Mouse (Mus musculus) heart, embryonic 11.5 days (tissue): Measurements from ENCODE around the gene Fosb. TPM values are rescaled to one million over a fixed set of nuclear protein-coding genes. Genes with fewer than 3 reads are reported as not detected.

Experiments
- ATAC-seq: fragments of 200-750 bp; cut with Nextera tagmentation; replicated peaks from 2 replicates; pipeline ENCODE4 v1.8.0; 2017; ENCODE audit warnings: moderate library complexity; ENCODE audit not compliant: insufficient number of reproducible peaks, low FRiP score, low TSS enrichment
- H3K27ac ChIP-seq: fragments of 300-500 bp; sonication (generic); 2 replicates; pipeline ENCODE4 v1.5.1; 2014; ENCODE audit warnings: mild to moderate bottlenecking, low read depth, low read length
- H3K27me3 ChIP-seq: fragments of 300-500 bp; sonication (generic); 2 replicates; pipeline ENCODE4 v1.6.1; 2014; ENCODE audit warnings: mild to moderate bottlenecking, low read length, mixed read lengths; ENCODE audit not compliant: control insufficient read depth, insufficient read depth
- H3K36me3 ChIP-seq: fragments of 300-500 bp; sonication (generic); 2 replicates; pipeline ENCODE4 v1.6.1; 2014; ENCODE audit warnings: mild to moderate bottlenecking, low read length, moderate library complexity, mixed read lengths; ENCODE audit not compliant: control insufficient read depth, insufficient read depth
- H3K4me1 ChIP-seq: fragments of 300-500 bp; sonication (generic); 2 replicates; pipeline ENCODE4 v1.6.1; 2014; ENCODE audit warnings: low read length; ENCODE audit not compliant: control insufficient read depth, insufficient read depth
- H3K4me2 ChIP-seq: fragments of 300-500 bp; sonication (generic); 2 replicates; pipeline ENCODE4 v1.6.1; 2014; ENCODE audit warnings: mild to moderate bottlenecking, moderate library complexity
- H3K4me3 ChIP-seq: fragments of 300-500 bp; sonication (generic); 2 replicates; pipeline ENCODE4 v1.5.1; 2014; ENCODE audit warnings: low read depth, low read length
- H3K9ac ChIP-seq: fragments of 300-500 bp; sonication (generic); 2 replicates; pipeline ENCODE4 v1.6.1; 2014; ENCODE audit warnings: mild to moderate bottlenecking, low read depth, low read length, moderate library complexity
- H3K9me3 ChIP-seq: fragments of 300-500 bp; sonication (generic); replicated peaks from 2 replicates; pipeline ENCODE4 v1.6.1; 2016; ENCODE audit warnings: low read length; ENCODE audit not compliant: control insufficient read depth
- WGBS: fragments of 180-500 bp; shearing (Covaris S2); extraction: QIAGEN DNeasy Blood & Tissue Kit; methylation state at CpG from one replicate; pipeline ENCODE4 v1.1.7; 2014; ENCODE audit not compliant: insufficient replicate concordance; 5-methylcytosine and 5-hydroxymethylcytosine counted together
- polyA plus RNA-seq: library from polyadenylated mRNA; unstranded; fragments of >200 nt; fragmentation: Nextera tagmentation; extraction: Ambion mirVana; gene quantifications from 2 replicates; pipeline ENCODE4 v1.2.1, GENCODE M21; 2014

Gene Fosb
- polyA plus RNA-seq, 1 experiment from 2014 or later = 0.17 TPM

GRCm38 (mm10) chr7:19258336-19258735 lies 51.5 kb downstream of the Fosb start:
- Histone ChIP-seq H3K27ac (no peak overlapping the region), H3K4me2 (no peak overlapping the region), H3K4me3 (no peak overlapping the region), H3K36me3 (peaks cover 52% of the 10 kb centered on the region), H3K4me1 (no peaks in the 10 kb centered on the region), H3K9ac (no peak overlapping the region), H3K27me3 (no peaks in the 10 kb centered on the region), H3K9me3 (no peaks in the 10 kb centered on the region)
- no peak for ATAC-seq
- WGBS = 76% methylated on average over 3 of the region's 3 CpGs

- WGBS = 47% methylated on average over 11 of the region's 11 CpGs
- Histone ChIP-seq H3K9me3 (no peaks in the 10 kb centered on the region), H3K4me3 (no peak overlapping the region), H3K9ac (no peak overlapping the region), H3K4me2 (peak overlapping the region; percentile 5; the same call in 1 of the 2 replicates), H3K36me3 (peaks cover 46% of the 10 kb centered on the region), H3K4me1 (no peaks in the 10 kb centered on the region), H3K27me3 (no peaks in the 10 kb centered on the region), H3K27ac (0 out of 2 replicates have a peak overlapping the region, but pooled peaks have one; percentile 8)
- peak; percentile 80 for ATAC-seq
Observed at GRCm38 (mm10) chr7:19257390-19258022, 52.3 kb downstream of the Fosb start.

GRCm38 (mm10) chr7:19256567-19256966 lies 53.3 kb downstream of the Fosb start:
- H3K9ac ChIP-seq = no peak overlapping the region
- H3K27ac ChIP-seq = no peak overlapping the region
- no peaks in the 10 kb centered on the region for H3K9me3 ChIP-seq
- no peak overlapping the region for H3K4me3 ChIP-seq
- no peaks in the 10 kb centered on the region for H3K4me1 ChIP-seq
- ATAC-seq = no peak
- 80% methylated on average over 7 of the region's 7 CpGs for WGBS
- no peak overlapping the region for H3K4me2 ChIP-seq
- H3K27me3 ChIP-seq = no peaks in the 10 kb centered on the region
- peaks cover 37% of the 10 kb centered on the region for H3K36me3 ChIP-seq

- 85% methylated on average over 17 of the region's 17 CpGs for WGBS
- Histone ChIP-seq H3K4me2 (no peak overlapping the region), H3K4me3 (no peak overlapping the region), H3K27me3 (no peaks in the 10 kb centered on the region), H3K4me1 (no peaks in the 10 kb centered on the region), H3K9ac (no peak overlapping the region), H3K36me3 (peaks cover 28% of the 10 kb centered on the region), H3K27ac (no peak overlapping the region), H3K9me3 (no peaks in the 10 kb centered on the region)
- ATAC-seq = no peak
Observed at GRCm38 (mm10) chr7:19255395-19255794, 54.5 kb downstream of the Fosb start.

- 70% methylated on average over 5 of the region's 5 CpGs for WGBS
- no peak overlapping the region for H3K4me2 ChIP-seq
- H3K27me3 ChIP-seq = no peaks in the 10 kb centered on the region
- no peaks in the 10 kb centered on the region for H3K9me3 ChIP-seq
- peaks cover 15% of the 10 kb centered on the region for H3K36me3 ChIP-seq
- H3K4me1 ChIP-seq = no peaks in the 10 kb centered on the region
- ATAC-seq = no peak
- no peak overlapping the region for H3K27ac ChIP-seq
- H3K4me3 ChIP-seq = no peak overlapping the region
- H3K9ac ChIP-seq = no peak overlapping the region
Observed at GRCm38 (mm10) chr7:19253437-19253836, 56.4 kb downstream of the Fosb start.

Other genes starting within 250 kb of the Fosb start
- gene Dmwd, start 233.8 kb downstream of the Fosb start, polyA plus RNA-seq = 15.2 and 16.2 TPM in 2 replicates
- gene Dmpk, start 226.2 kb downstream of the Fosb start, polyA plus RNA-seq = 17.0 and 17.7 TPM in 2 replicates
- gene Six5, start 215.5 kb downstream of the Fosb start, polyA plus RNA-seq = 6.6 and 6.9 TPM in 2 replicates
- gene Gm4969, start 191.7 kb downstream of the Fosb start, polyA plus RNA-seq = 2.2 and 2.7 TPM in 2 replicates
- gene Fbxo46, start 190.2 kb downstream of the Fosb start, polyA plus RNA-seq = 6.3 and 6.4 TPM in 2 replicates
- 6.4 and 7.6 TPM in 2 replicates for gene Qpctl, start 160.8 kb downstream of the Fosb start, polyA plus RNA-seq
- 120 and 125 TPM in 2 replicates for gene Snrpd2, start 160.3 kb downstream of the Fosb start, polyA plus RNA-seq
- gene Gipr, start 143.9 kb downstream of the Fosb start, polyA plus RNA-seq = 9.0 and 10.8 TPM in 2 replicates
- gene Eml2, start 133.6 kb downstream of the Fosb start, polyA plus RNA-seq = 5.4 and 6.9 TPM in 2 replicates
- gene Gpr4, start 97.5 kb downstream of the Fosb start, polyA plus RNA-seq = 1.3 and 1.4 TPM in 2 replicates
- gene Opa3, start 81.7 kb downstream of the Fosb start, polyA plus RNA-seq = 41.2 and 41.6 TPM in 2 replicates
- 61.9 and 102 TPM in 2 replicates for gene Vasp, start 38.2 kb downstream of the Fosb start, polyA plus RNA-seq
- 0.34 TPM in 1 of 2 replicates, not detected in the other for gene Ppm1n, start 30.0 kb downstream of the Fosb start, polyA plus RNA-seq
- 25.3 and 31.2 TPM in 2 replicates for gene Rtn2, start 27.4 kb downstream of the Fosb start, polyA plus RNA-seq
- 72.5 and 74.5 TPM in 2 replicates for gene Ercc1, start 34.7 kb upstream of the Fosb start, polyA plus RNA-seq
- gene Cd3eap, start 49.4 kb upstream of the Fosb start, polyA plus RNA-seq = 17.6 and 18.9 TPM in 2 replicates
- 12.4 and 17.6 TPM in 2 replicates for gene Ppp1r13l, start 49.7 kb upstream of the Fosb start, polyA plus RNA-seq
- gene Ercc2, start 72.0 kb upstream of the Fosb start, polyA plus RNA-seq = 6.1 and 6.6 TPM in 2 replicates
- gene Klc3, start 94.1 kb upstream of the Fosb start, polyA plus RNA-seq = 2.2 and 3.7 TPM in 2 replicates
- 11.0 and 13.3 TPM in 2 replicates for gene Ckm, start 94.7 kb upstream of the Fosb start, polyA plus RNA-seq
- gene Mark4, start 148.8 kb upstream of the Fosb start, polyA plus RNA-seq = 8.0 and 9.7 TPM in 2 replicates
- 2.2 and 2.7 TPM in 2 replicates for gene Exoc3l2, start 153.3 kb upstream of the Fosb start, polyA plus RNA-seq
- 1.2 TPM in 2 replicates for gene Bloc1s3, start 198.3 kb upstream of the Fosb start, polyA plus RNA-seq
- gene Trappc6a, start 198.3 kb upstream of the Fosb start, polyA plus RNA-seq = 77.0 and 79.0 TPM in 2 replicates
- gene Nkpd1, start 207.8 kb upstream of the Fosb start, polyA plus RNA-seq = 0.15 TPM in 1 of 2 replicates, not detected in the other